Mouse (Mus musculus) gastrocnemius, postnatal 14 days (tissue): ENCODE results near the gene Alg9. TPM values are rescaled to one million over a fixed set of nuclear protein-coding genes. Genes with fewer than 3 reads are reported as not detected.
A peak's percentile ranks its signal among the peaks of the same experiment; 100 is the strongest.

ENCODE experiments used
- DNase-seq: peaks from one replicate; pipeline ENCODE4 v3.0.0; 2021; ENCODE audit warnings: mixed read lengths
- intact Hi-C: fragments of 180-260 bp; cut with DNase I; formaldehyde crosslinking; loops from one replicate; pipeline ENCODE4 v1.15.1; 2025; ENCODE audit warnings: low total_unique reads
- long read RNA-seq, 2 experiments: library from polyadenylated mRNA; stranded (forward); transcript quantifications; one replicate each; pipeline ENCODE4 v2.0.0; 2021
- total RNA-seq, 2 experiments: library from RNA; stranded (reverse); gene quantifications; 2 replicates each; pipeline ENCODE4 v1.2.3; 2021

Gene Alg9
- total RNA-seq = 1 to 10 TPM; 7.1 to 8.6 TPM
- long read RNA-seq, experiment 1, transcript Alg9-201 (15 exons, 2,873 nt) = major isoform, 8 of 10 reads
- long read RNA-seq, experiment 1, partial matches to known transcripts = 0 of 10 reads
- long read RNA-seq, experiment 1, other reads (novel, unspliced or antisense) = 1 of 10 reads
- long read RNA-seq, experiment 2, transcript Alg9-201 (15 exons, 2,873 nt) = major isoform, 11 of 18 reads
- long read RNA-seq, experiment 2, partial matches to known transcripts = 0 of 18 reads
- long read RNA-seq, experiment 2, other reads (novel, unspliced or antisense) = 7 of 18 reads

DNA sequence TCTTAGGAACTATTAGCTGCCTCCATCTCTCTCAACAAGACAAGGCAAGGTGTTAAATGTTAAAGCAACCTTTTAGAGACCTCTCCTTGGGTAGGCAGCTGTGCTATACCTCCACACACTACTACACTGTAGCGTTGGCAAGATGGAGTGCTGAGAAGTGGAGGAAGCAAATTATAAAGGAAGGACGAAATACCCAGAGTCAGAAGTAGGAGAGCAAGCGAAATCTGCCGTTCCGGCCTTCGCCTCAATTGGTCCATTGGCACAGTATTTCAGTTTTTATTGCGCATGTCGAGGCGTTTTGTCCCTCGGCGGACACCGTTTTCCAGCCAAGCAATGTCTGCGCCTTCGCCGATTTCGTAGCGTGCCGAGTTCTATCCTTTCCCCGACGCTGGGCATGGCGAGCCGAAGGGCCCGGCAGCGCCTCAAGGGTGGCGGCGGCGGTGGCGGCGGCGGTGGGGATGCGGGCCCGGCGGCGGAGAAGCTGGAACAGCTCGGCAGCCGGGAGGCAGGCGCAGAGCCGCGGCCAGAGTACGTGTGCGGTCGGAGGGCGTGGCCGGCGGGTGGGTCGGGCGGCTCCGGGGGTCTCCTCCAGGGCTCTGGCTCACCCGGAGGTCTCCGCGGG is at the start of gene Alg9, which contains the start of gene 1110032A03Rik:
TSS of gene Alg9 (plus strand) at position 29 of the 622 bp plus-strand sequence.
TSS of gene 1110032A03Rik (minus strand) at position 530 of the 622 bp plus-strand sequence.
- intact Hi-C loops = no loop called here
- DNase-seq = peak; percentile 84

DNA sequence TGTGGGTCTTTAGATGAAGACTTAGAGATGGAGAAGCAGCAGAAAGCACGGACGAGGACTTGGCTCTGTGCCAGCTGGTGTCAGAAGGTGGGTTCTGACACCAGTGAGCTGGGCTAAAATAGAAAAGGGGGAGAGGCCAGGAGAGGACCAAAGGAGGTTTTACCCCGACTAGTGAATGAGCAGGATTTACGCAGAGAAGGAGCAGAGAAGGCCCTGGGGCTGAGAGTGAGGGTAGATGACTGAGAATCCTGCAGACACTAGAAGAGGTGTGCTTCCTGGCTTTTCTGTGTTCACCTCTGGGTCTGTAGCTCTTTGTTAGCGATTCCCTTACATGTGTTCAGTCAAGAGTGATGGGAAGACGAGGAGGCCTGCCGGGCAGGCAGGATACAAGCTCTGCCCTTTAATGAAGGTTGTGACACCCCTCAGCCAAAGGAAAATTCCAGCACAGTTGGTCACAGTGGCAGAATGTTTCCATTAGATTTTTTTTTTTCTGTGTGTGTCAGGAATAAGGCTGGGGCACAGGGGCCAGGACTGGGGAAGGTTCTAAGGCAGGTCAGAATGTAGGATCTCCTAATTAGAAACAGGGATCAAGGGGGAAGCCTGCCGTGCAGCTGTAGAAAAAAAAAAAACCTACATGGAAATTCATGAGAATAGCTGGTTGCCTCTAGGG is 48.8 kb upstream of the Alg9 start:
- intact Hi-C loops = no loop called here
- no peak for DNase-seq

DNA sequence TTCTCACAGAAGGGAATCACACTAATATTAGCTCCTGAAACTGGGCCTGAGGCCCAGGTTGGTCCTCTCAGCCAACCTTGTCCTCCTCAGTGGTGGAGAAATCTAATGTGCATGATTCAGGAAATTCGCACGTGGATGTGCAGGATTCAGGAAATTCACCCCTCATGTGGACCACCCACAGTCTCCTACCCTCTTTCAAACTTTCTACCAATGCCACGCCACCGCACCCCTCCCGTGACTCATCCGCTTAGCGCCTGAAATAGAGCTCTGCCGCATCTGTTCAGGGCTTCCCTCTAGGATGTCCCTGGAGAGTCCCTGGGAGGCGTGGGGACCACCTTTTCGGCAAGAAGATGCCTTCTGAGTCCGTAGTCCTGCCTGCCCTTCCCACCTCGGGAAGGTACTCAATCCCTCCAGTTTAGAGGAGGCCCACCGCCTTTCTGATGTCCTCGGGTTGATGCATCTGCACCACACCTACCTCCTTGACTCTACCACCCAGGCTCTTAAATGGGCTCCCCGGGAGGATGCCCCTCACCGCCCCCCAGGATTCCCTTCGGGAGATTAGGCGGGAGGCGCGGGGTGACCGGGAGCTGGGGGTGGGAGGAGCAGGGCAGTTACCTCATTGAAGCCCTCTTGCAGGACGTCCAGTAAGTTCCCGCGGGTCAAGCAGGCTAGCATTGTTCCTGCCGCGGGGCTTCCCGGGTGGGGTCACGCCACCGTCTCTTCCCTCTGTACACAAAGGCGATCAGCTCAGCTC is 47.5 kb upstream of the Alg9 start:
- intact Hi-C loops = no loop called here
- DNase-seq = peak; percentile 17

GRCm38 (mm10) chr9:50727925-50728651 is 46.7 kb upstream of the Alg9 start:
- intact Hi-C loops = no loop called here

DNA sequence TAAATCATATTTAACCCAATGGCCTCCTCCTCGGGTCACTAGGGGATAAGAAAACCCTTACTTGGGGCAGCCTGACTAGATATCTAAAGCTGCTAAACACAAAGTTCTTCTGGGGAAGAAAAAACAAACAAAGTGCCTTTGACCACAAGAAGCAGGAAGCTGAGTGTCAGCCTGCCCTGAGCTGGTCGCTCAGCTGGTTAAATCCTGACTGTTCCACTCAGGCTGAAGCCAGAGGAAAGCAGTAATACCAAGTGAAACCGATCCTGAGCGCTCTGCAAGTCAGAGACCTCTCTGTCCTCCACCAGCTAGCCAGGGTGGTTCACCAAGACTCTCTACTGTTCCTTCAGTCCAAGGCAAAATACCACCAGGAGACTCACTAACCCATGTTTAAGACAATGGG is 45.2 kb upstream of the Alg9 start:
- intact Hi-C loops = no loop called here
- no peak for DNase-seq

More at GRCm38 (mm10) chr9:50727925-50728651, 46.7 kb upstream of the Alg9 start:
- DNase-seq = peak; percentile 71

- intact Hi-C loops = no loop called here
- no peak for DNase-seq
Observed at GRCm38 (mm10) chr9:50732560-50732959, 42.3 kb upstream of the Alg9 start.

GRCm38 (mm10) chr9:50734989-50735388 is 39.8 kb upstream of the Alg9 start:
- intact Hi-C loops = no loop called here
- DNase-seq = peak; percentile 37

DNA sequence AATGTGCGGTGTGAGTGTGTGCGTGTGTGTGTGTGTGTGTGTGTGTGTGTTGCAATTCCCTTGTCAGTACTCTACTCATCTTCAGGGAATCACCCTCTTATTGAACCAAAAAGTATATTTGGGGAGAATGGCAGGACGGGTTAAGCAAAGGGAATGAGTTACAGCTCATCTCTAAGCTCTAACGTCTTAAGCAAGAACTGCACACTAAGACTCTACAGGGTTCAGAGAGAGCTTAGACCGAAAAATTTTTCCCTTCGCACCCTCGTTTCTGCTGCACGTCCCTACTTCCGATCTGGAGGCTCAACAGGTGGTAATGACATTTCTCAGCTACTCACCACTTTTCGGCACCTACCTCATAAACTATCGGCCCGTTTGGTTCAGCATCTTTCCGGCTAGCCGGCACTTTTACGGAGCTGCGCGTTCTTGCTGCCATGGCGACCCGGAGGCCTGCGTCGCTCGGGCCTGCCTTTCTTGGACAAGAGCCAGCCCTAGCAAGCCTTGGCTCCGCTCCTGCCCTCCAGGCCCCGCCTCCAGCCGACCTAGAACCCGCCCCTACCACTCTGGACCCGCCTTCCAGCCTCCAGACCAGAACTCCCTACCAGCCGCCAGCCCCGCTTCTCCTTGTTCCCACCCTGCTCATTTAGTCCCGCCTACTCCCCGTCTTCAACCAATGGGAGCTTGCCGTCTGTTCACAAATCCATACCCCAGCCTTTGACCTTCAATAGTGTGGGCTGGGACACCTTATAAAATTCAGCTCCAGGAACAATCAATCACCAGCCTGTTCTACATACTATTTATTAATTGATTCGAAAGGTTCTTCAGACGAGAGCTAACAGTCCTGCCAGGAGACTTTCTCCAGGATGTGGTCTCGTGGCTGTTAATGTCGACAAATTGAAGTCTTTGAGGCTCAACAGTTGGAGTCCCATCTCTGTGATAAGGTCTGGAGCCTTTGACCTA is 35.6 kb upstream of the Alg9 start, which contains the start of gene Dixdc1:
TSS of gene Dixdc1 (minus strand) at position 604 of the 957 bp plus-strand sequence.
- intact Hi-C loops = no loop called here
- DNase-seq = peak; percentile 92

DNA sequence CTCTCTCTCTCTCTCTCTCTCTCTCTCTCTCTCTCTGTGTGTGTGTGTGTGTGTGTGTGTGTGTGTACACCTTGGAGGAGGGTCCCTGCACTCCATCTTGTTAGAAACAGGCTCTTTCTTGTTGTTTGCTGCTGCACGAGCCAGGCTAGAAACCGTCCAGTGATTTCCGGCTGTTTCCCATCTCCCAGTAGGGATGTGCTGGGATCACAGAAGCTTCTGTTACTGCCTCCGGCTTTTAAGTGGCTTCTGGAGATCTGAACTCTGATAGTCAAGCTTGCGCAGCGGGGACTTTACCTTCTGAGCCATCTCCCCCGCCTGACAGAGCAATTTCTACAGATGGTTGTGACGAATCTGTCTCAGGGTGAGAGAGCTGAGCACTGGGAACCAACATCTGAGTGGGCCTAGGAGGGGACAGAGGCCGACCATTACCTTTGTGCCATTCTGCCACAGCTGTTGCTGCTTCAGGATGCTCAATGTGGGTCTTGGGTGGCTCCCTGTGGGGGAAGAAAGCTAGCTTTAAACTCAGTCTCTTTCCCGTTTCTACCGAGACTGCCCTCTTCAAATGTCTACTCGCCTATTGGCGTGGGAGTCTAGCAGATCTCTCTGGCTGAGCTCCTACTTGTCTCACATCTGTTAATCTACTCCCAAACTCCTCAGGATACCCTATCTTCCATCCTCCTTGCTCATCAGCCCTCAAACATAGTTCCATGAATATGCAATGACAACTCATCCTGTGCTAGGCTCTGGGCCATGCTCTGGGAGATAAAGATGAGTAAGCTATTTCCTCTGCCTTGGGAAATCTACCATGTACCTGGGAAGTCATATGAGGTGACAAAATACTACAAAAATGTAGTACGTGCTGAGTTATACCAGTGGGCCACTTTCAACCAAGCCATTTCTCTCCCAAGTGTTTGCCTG is 33.7 kb upstream of the Alg9 start:
- DNase-seq = no peak
- intact Hi-C loops = no loop called here

DNA sequence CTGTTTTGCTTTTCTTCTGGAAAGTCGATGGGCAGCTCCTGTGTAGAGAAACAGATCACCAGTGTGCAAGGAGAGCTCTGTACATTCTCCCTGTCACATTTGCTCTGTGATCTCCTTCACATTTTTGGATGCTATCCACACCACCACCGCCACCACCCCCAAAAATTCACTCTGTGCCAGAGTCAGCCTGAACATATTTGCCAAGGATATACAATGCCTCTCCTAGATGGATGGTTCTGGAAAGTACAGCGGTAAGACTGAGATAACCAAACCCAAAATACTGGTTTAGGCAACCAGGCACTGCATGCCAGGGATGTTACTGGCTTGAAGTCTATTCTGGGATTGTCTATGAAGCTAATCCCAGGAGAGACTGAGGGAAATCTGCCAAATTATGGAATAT is 32.6 kb upstream of the Alg9 start:
- intact Hi-C loops = no loop called here
- DNase-seq = no peak

DNA sequence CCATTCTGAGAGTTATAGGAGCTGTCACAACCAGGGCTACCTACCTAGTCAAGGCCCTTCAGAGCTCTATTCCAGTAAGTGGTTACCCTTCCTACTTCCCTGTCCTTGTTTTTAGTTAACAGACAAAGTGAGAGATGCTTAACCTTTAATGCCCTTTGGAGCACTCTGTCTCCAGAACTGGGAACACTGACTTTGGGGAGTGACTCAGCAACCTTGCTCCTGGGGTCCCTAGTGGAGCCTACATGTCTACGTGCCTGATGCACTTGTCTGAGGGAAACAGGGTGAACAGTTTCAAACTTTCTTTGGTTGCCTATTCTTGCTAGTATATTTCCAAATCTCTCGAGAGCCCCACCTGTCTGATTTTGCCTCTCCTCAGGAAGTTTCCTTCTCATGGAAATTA is 32.1 kb upstream of the Alg9 start:
- intact Hi-C loops = no loop called here
- no peak for DNase-seq

DNA sequence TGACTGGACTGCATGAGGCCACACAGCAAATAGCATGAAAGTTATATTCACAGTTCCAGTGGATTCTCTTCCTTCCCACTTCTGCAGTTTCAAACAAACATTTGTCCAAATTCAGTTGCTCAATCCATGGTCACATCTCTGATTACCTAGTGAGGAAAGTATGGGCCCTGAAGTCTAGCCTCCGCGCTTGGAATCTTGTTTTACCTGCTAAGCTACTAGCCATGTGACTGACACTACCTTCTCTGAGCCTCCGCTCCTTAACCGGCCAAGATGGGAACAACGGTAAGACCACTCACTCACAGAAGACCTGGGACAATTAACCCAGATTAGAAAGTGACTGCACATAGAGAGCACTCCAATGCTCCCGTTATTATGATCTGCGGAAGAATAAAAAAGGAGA is 29.0 kb upstream of the Alg9 start:
- no peak for DNase-seq
- intact Hi-C loops = no loop called here

DNA sequence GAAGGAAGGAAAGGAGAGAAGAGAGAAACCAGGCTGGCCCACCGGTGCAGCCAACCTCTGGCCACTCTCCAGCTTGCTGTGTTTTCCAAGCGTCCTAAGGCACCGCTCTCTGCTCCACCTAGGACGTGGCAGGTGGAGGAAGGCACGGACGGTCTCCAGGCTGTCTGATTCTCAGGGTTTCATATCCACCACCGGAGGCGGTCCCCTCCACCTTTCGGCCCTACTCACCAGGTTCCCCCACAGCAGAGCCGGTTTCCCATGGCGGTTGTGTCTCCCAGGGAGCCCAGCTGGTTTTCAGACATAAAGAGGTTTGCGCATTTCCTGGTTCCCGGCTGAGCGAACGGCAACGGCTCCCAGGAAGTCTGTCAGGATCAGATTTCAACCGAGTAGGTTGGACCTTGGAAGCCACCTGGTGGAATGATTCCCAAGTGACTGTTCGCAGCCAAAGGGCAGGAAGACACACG is 28.6 kb upstream of the Alg9 start, which contains the start of gene 2310030G06Rik:
TSS of gene 2310030G06Rik (minus strand) at position 323 of the 464 bp plus-strand sequence.
- DNase-seq = no peak
- intact Hi-C loops = no loop called here

DNA sequence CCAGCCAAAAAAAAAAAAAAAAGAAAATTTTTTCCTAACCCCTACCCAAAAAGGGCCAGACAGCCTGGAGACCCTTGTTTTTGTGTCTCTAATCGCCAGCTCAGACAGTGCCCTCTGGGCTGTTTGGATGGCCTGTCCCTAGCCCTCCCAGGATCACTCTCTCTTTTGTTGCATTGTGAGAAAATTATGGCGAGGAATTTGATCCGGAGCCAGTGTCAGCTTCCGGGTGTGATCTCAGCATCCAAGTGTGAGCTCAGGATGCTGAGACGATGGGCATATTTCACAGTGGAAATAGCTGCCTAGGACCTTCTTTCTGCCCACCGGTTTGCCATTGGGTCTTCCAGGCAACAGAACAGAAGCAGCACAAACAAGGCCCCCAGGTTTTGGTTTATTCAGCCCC is 24.1 kb upstream of the Alg9 start:
- intact Hi-C loops = no loop called here
- DNase-seq = no peak

GRCm38 (mm10) chr9:50751323-50751722 is 23.5 kb upstream of the Alg9 start, which contains the start of gene Cryab:
Cryab (plus strand) TSS chr9:50751325.
- peak; percentile 14 for DNase-seq

GRCm38 (mm10) chr9:50752054-50752602 is 22.7 kb upstream of the Alg9 start, which contains the start of gene Hspb2:
Hspb2 (minus strand) TSS chr9:50752354.
- peak; percentile 64 for DNase-seq
- intact Hi-C loops = no loop called here

More at GRCm38 (mm10) chr9:50751323-50751722, 23.5 kb upstream of the Alg9 start, which contains the start of gene Cryab:
- intact Hi-C loops = no loop called here
